Mouse (Mus musculus): Measurements from ENCODE around the gene 6430571L13Rik.

Gene 6430571L13Rik

DNA sequence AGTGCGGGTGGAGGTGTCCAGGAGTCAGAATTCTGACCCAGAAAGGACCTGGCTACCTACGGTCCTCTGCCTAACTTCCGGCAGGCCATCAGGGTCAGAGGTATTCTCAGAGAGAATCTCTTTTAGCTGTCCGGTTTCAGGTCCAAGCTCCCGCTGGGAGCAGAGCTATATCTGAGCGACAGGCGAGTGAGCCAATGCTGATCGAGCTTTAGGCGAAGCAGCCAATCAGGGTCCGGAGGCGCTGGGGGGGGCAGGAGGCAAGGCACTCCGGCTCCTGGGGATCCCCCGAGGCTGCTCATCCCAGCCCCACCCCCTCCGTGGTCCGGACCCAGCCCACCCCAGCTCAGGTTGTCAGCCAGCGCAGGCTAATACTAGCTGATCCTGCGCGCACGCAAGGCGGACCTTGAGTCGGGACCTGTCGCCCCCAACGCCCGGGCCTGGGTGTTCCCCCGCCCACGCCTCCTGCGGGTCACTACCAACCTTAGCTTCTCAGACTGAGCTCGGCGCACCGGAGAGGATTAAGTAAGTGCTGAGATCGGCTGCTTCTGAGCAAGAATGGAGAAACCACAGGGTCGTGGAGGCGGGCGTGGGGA, at the start of gene 6430571L13Rik:
6430571L13Rik (plus strand) TSS at position 336 of the 593 bp plus-strand sequence.
- WGBS, result under 1% methylated on average over 34 of the region's 34 CpGs

- 29% methylated on average over 10 of the region's 10 CpGs for WGBS
These were observed 49.5 kb upstream of the 6430571L13Rik start for GRCm38 (mm10) chr9:107290897-107291296.

- WGBS, result 4% methylated on average over 6 of the region's 6 CpGs
These were observed 46.2 kb upstream of the 6430571L13Rik start for GRCm38 (mm10) chr9:107294249-107294648.

- WGBS, result 49% methylated on average over 4 of the region's 4 CpGs
These were observed 44.8 kb upstream of the 6430571L13Rik start for GRCm38 (mm10) chr9:107295616-107296015.

GRCm38 (mm10) chr9:107296016-107296040, 44.6 kb upstream of the 6430571L13Rik start, which contains the start of gene Cish:
TSS of gene Cish (plus strand) at chr9:107296026.

GRCm38 (mm10) chr9:107296041-107296440, 44.4 kb upstream of the 6430571L13Rik start:
- 4% methylated on average over 14 of the region's 14 CpGs for WGBS

DNA sequence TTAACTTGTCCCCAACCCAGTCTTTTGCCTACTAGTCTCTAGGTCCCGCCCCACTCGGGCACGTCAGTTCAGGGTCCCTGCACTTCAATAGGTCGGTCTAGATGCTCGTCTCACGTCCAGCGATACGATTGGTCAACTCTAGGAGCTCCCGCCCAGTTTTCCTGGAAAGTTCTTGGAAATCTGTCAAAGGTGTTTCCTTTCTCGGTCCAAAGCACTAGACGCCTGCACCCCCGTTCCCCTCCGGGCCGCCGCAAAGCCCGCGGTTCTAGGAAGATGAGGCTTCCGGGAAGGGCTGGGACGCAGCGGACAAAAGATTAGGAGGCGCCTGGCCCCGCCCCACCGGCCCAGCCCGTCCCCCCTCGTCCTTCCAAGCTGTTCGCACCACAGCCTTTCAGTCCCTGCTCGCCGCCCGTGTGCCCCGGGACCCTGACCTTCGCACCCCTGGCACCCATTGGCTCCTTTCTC, 43.9 kb upstream of the 6430571L13Rik start:
- WGBS, result under 1% methylated on average over 31 of the region's 31 CpGs

DNA sequence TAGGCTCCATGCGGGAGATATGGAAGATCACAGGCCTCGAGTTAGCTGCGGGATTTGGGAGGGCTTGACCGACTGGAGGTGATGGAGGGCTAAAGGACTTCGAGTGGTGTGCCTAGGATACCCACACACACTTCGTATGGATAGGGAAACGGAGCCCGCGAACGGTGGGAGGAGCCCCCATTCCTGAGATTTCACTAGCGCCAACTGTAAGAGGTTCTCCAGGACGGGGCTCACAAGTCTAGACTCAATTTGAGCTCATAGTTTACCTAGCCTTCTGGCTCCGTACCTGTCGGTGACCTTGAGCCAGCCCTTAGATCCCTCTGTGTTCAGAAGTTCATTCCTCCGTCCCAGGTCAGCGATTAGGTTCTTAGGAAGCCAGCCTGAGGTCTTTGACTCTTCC, 43.3 kb upstream of the 6430571L13Rik start:
- WGBS, result 11% methylated on average over 16 of the region's 16 CpGs

- 83% methylated on average over 4 of the region's 4 CpGs for WGBS
These were observed 42.7 kb upstream of the 6430571L13Rik start for GRCm38 (mm10) chr9:107297658-107298057.

DNA sequence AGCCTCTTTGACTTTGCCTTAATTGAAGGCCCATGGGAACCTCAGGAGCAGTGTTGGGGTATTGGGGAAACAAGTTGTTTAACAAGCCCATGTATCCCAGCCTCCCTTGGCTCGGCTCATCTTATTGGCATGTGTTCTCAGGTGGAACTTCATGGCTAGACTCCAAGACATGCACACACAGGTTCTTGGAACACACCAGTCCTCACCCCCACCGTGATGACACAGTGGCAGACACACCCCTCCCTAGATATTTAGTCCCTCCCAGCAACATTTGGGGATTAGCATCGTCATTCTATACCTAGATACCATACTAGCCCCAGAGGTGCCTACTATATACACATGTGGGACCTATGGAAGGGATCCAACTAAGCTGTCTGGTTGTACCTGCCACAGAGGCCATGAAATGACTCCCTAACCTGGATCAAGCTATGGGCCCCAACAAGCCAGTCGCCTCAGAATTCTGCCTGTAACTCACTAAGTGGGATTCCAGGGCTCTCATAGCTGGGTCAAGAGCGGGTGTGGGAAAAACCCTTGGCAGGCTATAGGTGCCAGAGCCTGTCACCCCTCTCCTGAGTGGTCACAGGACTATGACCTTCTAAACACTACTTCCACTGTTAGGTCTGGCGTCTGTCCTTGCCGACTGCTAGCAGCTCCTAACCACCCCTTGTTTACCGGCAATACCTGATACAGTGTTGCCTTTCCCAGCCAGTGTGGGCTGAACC, 42.2 kb upstream of the 6430571L13Rik start:
- WGBS, result 78% methylated on average over 8 of the region's 8 CpGs

DNA sequence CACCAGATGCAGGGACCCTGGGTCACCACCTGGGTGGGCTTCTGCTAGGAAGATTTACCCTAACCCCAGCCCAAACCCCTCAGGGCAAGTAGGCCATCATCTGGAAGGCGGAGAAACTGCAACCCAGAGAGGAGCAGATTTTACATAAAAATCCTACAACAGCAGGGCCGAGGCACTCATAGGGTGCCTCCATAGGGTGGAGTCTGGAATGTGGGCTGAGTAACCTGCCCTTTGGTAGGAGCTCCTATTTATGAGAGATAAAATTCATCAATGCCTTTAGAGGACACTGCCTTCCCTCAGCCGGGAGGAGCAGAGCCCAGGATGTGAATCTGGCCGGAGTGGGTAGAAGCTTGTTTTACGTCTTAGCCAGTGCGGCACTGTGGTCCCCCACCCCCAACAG, 41.5 kb upstream of the 6430571L13Rik start:
- 80% methylated on average over 6 of the region's 6 CpGs for WGBS

GRCm38 (mm10) chr9:107299783-107300182, 40.6 kb upstream of the 6430571L13Rik start:
- WGBS, result 93% methylated on average over 7 of the region's 7 CpGs

- 93% methylated on average over 30 of the region's 30 CpGs for WGBS
These were observed 40.0 kb upstream of the 6430571L13Rik start for GRCm38 (mm10) chr9:107300224-107300973.

DNA sequence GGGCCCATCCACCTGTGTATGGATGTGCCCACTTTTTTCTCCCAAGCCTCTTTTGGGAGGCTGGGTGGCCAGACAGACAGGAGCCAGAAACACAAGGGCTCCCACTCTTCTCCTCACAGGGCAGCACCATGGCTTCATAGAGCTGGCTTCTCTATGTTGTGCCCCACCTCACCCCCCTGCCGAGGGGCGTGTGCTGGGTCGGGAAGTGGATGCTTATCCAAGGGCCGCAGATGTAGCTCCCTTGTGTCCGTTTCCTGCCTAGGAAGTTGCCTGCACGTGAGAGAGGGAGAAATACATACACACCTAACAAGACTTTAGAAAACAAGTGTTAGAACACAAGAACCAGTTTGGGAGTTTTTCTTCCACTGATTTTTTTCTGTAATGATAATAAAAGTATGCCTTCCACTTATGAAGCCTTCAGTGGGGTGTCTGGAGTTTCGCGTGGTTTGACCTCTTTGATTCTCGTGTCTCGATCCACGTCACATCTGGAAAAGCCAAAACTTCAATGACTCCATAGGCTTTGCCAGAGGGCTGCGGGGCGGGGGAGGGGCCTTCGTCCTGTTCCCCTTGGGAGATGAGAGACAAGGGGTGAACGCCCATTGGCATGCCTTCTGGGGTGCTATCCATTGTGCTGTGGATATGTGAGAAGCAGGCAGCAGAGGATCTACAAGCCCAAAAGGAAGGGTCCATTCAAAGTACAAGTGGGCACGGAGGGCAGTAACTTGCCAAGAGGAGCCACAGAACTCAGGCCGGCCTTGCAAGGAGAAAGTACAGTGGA, 38.7 kb upstream of the 6430571L13Rik start:
- WGBS, result 85% methylated on average over 17 of the region's 17 CpGs

DNA sequence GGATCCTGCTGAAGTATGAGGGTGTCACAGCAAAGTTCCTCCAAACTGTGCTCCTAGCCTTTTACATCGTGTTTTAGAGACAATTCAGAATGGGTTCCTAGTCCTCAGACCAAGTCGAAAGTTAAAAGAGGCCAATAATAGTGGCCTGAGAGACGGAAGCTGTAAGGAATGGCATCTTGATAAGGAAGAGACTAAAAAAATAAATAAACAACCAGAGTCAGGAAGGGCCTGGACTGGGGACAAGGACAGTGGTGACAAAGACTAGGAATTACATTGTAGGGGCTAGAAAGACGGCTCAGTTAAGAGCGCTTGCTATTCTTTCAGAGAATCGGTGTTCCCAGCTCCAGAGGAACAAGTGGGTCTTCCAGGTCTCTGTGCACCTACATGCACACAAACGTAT, 37.8 kb upstream of the 6430571L13Rik start:
- 77% methylated on average over 7 of the region's 7 CpGs for WGBS

DNA sequence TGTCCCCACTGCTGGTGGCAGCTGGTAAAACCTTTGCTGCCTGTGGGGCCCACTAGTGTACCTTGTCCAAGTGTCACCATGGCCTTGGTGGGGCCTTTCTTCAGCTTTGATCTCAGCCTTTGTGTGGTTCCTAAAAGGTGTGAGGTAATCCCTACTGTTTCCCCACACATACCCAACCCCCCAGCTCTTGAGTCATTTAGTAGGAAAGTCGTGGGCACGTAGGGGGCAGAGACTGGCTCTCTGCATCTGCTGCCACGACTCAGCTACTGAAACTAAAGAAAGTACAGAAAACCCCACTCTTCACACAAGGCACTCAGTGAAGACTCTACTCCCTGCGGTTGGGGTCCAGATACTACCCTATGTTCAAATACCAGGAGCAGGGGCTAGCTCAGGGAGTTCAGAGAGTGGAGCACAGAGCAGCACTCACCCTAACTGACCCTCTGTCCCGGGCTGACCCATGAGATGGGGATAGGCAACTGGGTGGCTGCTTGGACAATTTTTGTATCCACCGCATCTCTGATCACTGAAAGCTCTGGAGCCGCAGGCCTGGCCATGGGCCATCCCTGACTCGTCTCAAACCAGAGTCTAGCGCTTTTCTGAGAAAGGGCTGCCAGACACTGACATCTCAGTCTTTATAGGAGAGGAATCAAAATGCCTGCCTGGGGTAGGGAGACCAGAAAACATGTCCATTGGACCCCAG, 37.1 kb upstream of the 6430571L13Rik start:
- WGBS, result 53% methylated on average over 9 of the region's 9 CpGs

- WGBS, result 86% methylated on average over 5 of the region's 5 CpGs
These were observed 36.5 kb upstream of the 6430571L13Rik start for GRCm38 (mm10) chr9:107303900-107304299.

- WGBS, result 94% methylated on average over 3 of the region's 3 CpGs
These were observed 36.0 kb upstream of the 6430571L13Rik start for GRCm38 (mm10) chr9:107304383-107304782.

GRCm38 (mm10) chr9:107305012-107305411, 35.4 kb upstream of the 6430571L13Rik start:
- WGBS, result 96% methylated on average over 4 of the region's 4 CpGs

GRCm38 (mm10) chr9:107305601-107306542, 34.5 kb upstream of the 6430571L13Rik start:
- 73% methylated on average over 13 of the region's 13 CpGs for WGBS

DNA sequence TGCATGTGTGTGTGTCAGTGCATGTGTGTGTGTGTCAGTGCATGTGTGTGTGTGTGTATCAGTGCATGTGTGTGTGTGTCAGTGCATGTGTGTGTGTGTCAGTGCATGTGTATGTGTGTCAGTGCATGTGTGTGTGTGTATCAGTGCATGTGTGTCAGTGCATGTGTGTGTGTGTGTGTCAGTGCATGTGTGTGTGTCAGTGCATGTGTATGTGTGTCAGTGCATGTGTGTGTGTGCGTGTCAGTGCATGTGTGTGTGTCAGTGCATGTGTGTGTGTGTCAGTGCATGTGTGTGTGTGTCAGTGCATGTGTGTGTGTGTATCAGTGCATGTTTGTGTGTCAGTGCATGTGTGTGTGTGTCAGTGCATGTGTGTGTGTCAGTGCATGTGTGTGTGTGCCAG, 33.7 kb upstream of the 6430571L13Rik start:
- 96% methylated on average over 1 of the region's 1 CpGs for WGBS

Measured in cerebral cortex, adult 2 months (tissue).